Mouse (Mus musculus) lung, embryonic 14.5 days (tissue): ENCODE measurements around the gene Olfr1406. TPM values are rescaled to one million over a fixed set of nuclear protein-coding genes. Genes with fewer than 3 reads are reported as not detected.

Experiments used
- ATAC-seq: fragments of 200-750 bp; cut with Nextera tagmentation; 2 replicates; pipeline ENCODE4 v1.8.0; 2017; ENCODE audit warnings: mild to moderate bottlenecking, moderate TSS enrichment, moderate library complexity; ENCODE audit not compliant: insufficient read depth
- DNase-seq: peaks from one replicate; pipeline ENCODE4 v3.0.0-alpha.2; 2015
- H3K27ac ChIP-seq: fragments of 300-500 bp; sonication (generic); 2 replicates; pipeline ENCODE4 v1.5.1; 2014; ENCODE audit warnings: low read depth, mild to moderate bottlenecking, moderate library complexity
- H3K27me3 ChIP-seq: fragments of 300-500 bp; sonication (generic); 2 replicates; pipeline ENCODE4 v1.6.1; 2014; ENCODE audit warnings: low read length, control low read depth; ENCODE audit not compliant: insufficient read depth
- H3K36me3 ChIP-seq: fragments of 300-500 bp; sonication (generic); 2 replicates; pipeline ENCODE4 v1.6.1; 2014; ENCODE audit warnings: control low read depth; ENCODE audit not compliant: insufficient read depth
- H3K4me1 ChIP-seq: fragments of 300-500 bp; sonication (generic); 2 replicates; pipeline ENCODE4 v1.6.1; 2014; ENCODE audit warnings: antibody characterized with exemption, control low read depth; ENCODE audit not compliant: insufficient read depth
- H3K4me2 ChIP-seq: fragments of 300-500 bp; sonication (generic); 2 replicates; pipeline ENCODE4 v1.6.1; 2014; ENCODE audit warnings: mild to moderate bottlenecking
- H3K4me3 ChIP-seq: fragments of 300-500 bp; sonication (generic); 2 replicates; pipeline ENCODE4 v1.5.1; 2014; ENCODE audit warnings: low read depth, low read length
- H3K9ac ChIP-seq: fragments of 300-500 bp; sonication (generic); 2 replicates; pipeline ENCODE4 v1.6.1; 2014
- H3K9me3 ChIP-seq: fragments of 300-500 bp; sonication (generic); 2 replicates; pipeline ENCODE4 v1.6.1; 2016; ENCODE audit warnings: low read depth, low read length, control low read depth
- CTCF ChIP-seq: IDR thresholded peaks from 2 replicates; pipeline ENCODE4 v1.5.1; 2016; ENCODE audit warnings: antibody characterized with exemption, low read depth
- WGBS: fragments of 180-500 bp; shearing (Covaris S2); extraction: QIAGEN DNeasy Blood & Tissue Kit; methylation state at CpG from one replicate; pipeline ENCODE4 v1.1.7; 2014; 5-methylcytosine and 5-hydroxymethylcytosine counted together
- polyA plus RNA-seq: library from polyadenylated mRNA; unstranded; fragments of >200 nt; fragmentation: Nextera tagmentation; extraction: Ambion mirVana; gene quantifications from 2 replicates; pipeline ENCODE4 v1.2.1, GENCODE M21; 2014

The Olfr1406 gene
- polyA plus RNA-seq, 1 experiment from 2014 or later: not detected

DNA sequence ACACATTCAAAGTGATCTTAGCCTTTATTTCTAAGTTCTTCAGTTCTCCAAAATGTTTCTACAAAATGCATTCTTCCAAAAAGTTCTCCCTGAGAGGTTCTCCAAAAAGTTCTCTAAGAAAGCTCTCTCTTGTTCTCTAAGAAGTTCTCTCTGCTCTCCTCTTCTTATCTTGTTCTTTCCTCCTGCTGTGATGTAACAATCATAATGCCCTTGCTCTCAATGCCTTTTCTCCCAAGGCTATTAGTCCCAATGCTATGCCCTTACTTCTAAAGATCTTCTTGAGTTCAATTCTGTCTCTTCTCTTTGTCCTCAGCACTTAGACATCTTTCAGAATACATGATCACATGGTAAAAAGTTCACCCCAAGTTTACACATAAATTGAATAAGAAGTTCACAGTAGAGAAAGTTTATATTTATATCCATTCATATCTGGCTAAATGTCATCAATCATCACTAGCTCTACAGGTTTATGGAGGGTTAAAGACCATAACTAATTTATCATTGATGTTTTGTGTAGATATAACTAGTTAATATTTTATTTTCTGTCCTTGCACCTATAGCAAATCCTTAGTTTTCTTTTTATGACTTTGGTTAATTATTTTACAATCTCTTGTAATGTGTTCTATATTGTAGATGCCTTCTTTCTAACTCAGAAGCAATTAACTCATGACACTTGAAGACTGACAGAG lies 16.1 kb downstream of the Olfr1406 start:
- Histone ChIP-seq H3K4me1 (no peaks in the 10 kb centered on the region), H3K27me3 (no peaks in the 10 kb centered on the region), H3K4me3 (no peak overlapping the region), H3K4me2 (no peak overlapping the region), H3K36me3 (no peaks in the 10 kb centered on the region), H3K9me3 (no peaks in the 10 kb centered on the region), H3K27ac (no peak overlapping the region), H3K9ac (no peak overlapping the region)
- ATAC-seq (no peak), DNase-seq (no peak)
- TF ChIP-seq CTCF: no peak

DNA sequence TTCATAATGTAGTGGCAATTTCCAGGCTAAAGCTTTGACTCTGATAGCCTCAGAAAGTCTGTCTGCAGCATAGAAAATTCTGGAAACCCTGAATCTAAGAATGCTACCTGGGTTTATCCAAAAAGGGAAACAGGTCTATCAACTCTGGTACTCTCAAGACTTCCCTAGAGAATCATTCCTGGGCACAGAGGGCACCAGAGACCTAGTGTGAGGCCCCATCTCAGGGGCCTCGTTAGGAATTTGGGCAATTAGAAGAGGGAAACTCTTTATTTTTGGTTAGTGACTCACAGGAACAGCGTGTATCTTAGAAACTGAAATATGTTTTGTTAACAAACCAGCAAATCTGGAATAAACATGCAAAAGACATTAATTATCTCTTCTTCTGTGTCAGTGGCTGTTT lies 53.2 kb downstream of the Olfr1406 start, which contains the start of gene Olfr1408:
Gene Olfr1408, minus strand, starts transcription at position 101 of the 400 bp plus-strand sequence.
- no peak within 1 kb of the TSS for H3K27ac ChIP-seq
- ATAC-seq (no peak), DNase-seq (no peak)
- TF ChIP-seq CTCF: no peak
- no peak within 1 kb of the TSS for H3K9ac ChIP-seq
- WGBS: 68% methylated on average over 2 of the region's 2 CpGs
- no peak within 1 kb of the TSS for H3K4me2 ChIP-seq
- H3K9me3 ChIP-seq: no peaks in the 10 kb centered on the region
- no peak within 1 kb of the TSS for H3K4me3 ChIP-seq
- no peaks in the 10 kb centered on the region for H3K36me3 ChIP-seq
- H3K4me1 ChIP-seq: no peaks in the 10 kb centered on the region
- H3K27me3 ChIP-seq: no peaks in the 10 kb centered on the region

Other genes with a start within 250 kb of the Olfr1406 start
- gene Olfr16, start 240.2 kb downstream of the Olfr1406 start, polyA plus RNA-seq: not detected in 2 replicates
- not detected in 2 replicates for gene Olfr1408, start 53.3 kb downstream of the Olfr1406 start, polyA plus RNA-seq
- gene Olfr218, start 7.2 kb upstream of the Olfr1406 start, polyA plus RNA-seq: not detected in 2 replicates
- not detected in 2 replicates for gene Olfr1404, start 21.8 kb upstream of the Olfr1406 start, polyA plus RNA-seq
- gene Fcer1a, start 36.6 kb upstream of the Olfr1406 start, polyA plus RNA-seq: not detected in 2 replicates
- gene Olfr418, start 75.4 kb upstream of the Olfr1406 start, polyA plus RNA-seq: not detected in 2 replicates
- not detected in 2 replicates for gene Mptx2, start 87.1 kb upstream of the Olfr1406 start, polyA plus RNA-seq
- 0.54 and 0.81 TPM in 2 replicates for gene Ackr1, start 143.1 kb upstream of the Olfr1406 start, polyA plus RNA-seq
- gene Aim2, start 160.2 kb upstream of the Olfr1406 start, polyA plus RNA-seq: 0.92 and 2.5 TPM in 2 replicates
- gene Cadm3, start 177.1 kb upstream of the Olfr1406 start, polyA plus RNA-seq: 4.1 and 4.9 TPM in 2 replicates